Comparison of ENCODE assay signal across 11 mouse cellular contexts in genomic region chr1:121087124-121087887, GRCm38 (mm10).
DNase-seq lines count a peak whose midpoint lies in the region; ATAC-seq and TF ChIP-seq lines count a peak whose summit lies in the region.
"Had no signal": no experiment of that assay in that cellular context is flagged by ENCODE, and none has a peak within 500 bp of the region (broad histone marks: within the 10 kb centered on the region; RNA-seq: fewer than 3 reads in every experiment).

No protein-coding gene starts in this region.

- WGBS in liver, adult 2 months = 31% methylated on average over 7 of the region's 7 CpGs
- 42% methylated on average over 7 of the region's 7 CpGs for WGBS in liver, embryonic 12.5 days (ENCODE audit: insufficient replicate concordance)
- WGBS in embryonic facial prominence, embryonic 10.5 days = 28% methylated on average over 7 of the region's 7 CpGs
- WGBS in hindbrain, postnatal 0 days = 19% methylated on average over 7 of the region's 7 CpGs
- WGBS in neural tube, embryonic 11.5 days = 16% methylated on average over 7 of the region's 7 CpGs

- H3K79me2 ChIP-seq in liver, adult 2 months (ENCODE audit: control insufficient read depth, insufficient read depth, low read length) = no peaks in the 10 kb centered on the region

- H3K27me3 ChIP-seq in liver, adult 2 months (ENCODE audit: control insufficient read depth, insufficient read depth, low read length) = no peaks in the 10 kb centered on the region
- H3K27me3 ChIP-seq in liver, embryonic 12.5 days (replicated peaks) = no peaks in the 10 kb centered on the region
- H3K27me3 ChIP-seq in embryonic facial prominence, embryonic 10.5 days (replicated peaks; ENCODE audit: low read depth, poor library complexity, severe bottlenecking) = 0 out of 2 replicates have a peak, but pooled peaks cover 5% of the 10 kb centered on the region
- H3K27me3 ChIP-seq in hindbrain, postnatal 0 days (ENCODE audit: insufficient read depth, low read length) = no peaks in the 10 kb centered on the region
- H3K27me3 ChIP-seq in neural tube, embryonic 11.5 days (ENCODE audit: control insufficient read depth, insufficient read depth, low read length) = no peaks in the 10 kb centered on the region
- H3K27me3 ChIP-seq: embryonic facial prominence, embryonic 12.5 days had no signal

- H3K36me3 ChIP-seq in liver, adult 2 months (ENCODE audit: control insufficient read depth, insufficient read depth, low read length) = no peaks in the 10 kb centered on the region
- H3K36me3 ChIP-seq in liver, embryonic 12.5 days = no peaks in the 10 kb centered on the region
- H3K36me3 ChIP-seq in embryonic facial prominence, embryonic 10.5 days (replicated peaks) = no peaks in the 10 kb centered on the region
- no peaks in the 10 kb centered on the region for H3K36me3 ChIP-seq in hindbrain, postnatal 0 days (ENCODE audit: insufficient read depth, low read length)
- no peaks in the 10 kb centered on the region for H3K36me3 ChIP-seq in neural tube, embryonic 11.5 days (ENCODE audit: control insufficient read depth, insufficient read depth, low read length)
- H3K36me3 ChIP-seq: embryonic facial prominence, embryonic 12.5 days had no signal

- ATAC-seq in liver, embryonic 12.5 days = no peak
- peak; percentile 90 for ATAC-seq in hindbrain, postnatal 0 days
- ATAC-seq in neural tube, embryonic 11.5 days (ENCODE audit: insufficient read depth, low FRiP score, low TSS enrichment) = peak; percentile 86
- ATAC-seq: Patski had no signal

- no peak overlapping the region for H3K4me2 ChIP-seq in liver, embryonic 12.5 days
- H3K4me2 ChIP-seq in hindbrain, postnatal 0 days (ENCODE audit: low read depth, low read length) = peak overlapping the region; percentile 36
- peak overlapping the region; percentile 19; the same call in 1 of the 2 replicates for H3K4me2 ChIP-seq in neural tube, embryonic 11.5 days (ENCODE audit: low read depth)
- H3K4me2 ChIP-seq: embryonic facial prominence, embryonic 12.5 days; liver, embryonic 11.5 days had no signal

- no peaks in the 10 kb centered on the region for H3K4me1 ChIP-seq in liver, adult 2 months (ENCODE audit: control insufficient read depth, insufficient read depth, low read length)
- H3K4me1 ChIP-seq in liver, embryonic 12.5 days = no peaks in the 10 kb centered on the region
- peaks cover 18% of the 10 kb centered on the region for H3K4me1 ChIP-seq in embryonic facial prominence, embryonic 10.5 days
- 0 out of 2 replicates have a peak, but pooled peaks cover 5% of the 10 kb centered on the region for H3K4me1 ChIP-seq in hindbrain, postnatal 0 days (ENCODE audit: insufficient read depth, low read length)
- H3K4me1 ChIP-seq in neural tube, embryonic 11.5 days (ENCODE audit: control insufficient read depth, insufficient read depth, low read length) = no peaks in the 10 kb centered on the region

- TF ChIP-seq POLR2A in liver, adult 2 months (IDR thresholded peaks at IDR 0.05; ENCODE audit: extremely low read depth, insufficient read depth, low read length) = no peak

- no peak overlapping the region for H3K27ac ChIP-seq in liver, adult 2 months (replicated peaks; ENCODE audit: insufficient read depth, low read depth, low read length)
- H3K27ac ChIP-seq in liver, embryonic 12.5 days = no peak overlapping the region
- H3K27ac ChIP-seq in embryonic facial prominence, embryonic 10.5 days (replicated peaks) = peak overlapping the region; percentile 40; the same call in 1 of the 2 replicates
- H3K27ac ChIP-seq in hindbrain, postnatal 0 days = peak overlapping the region; percentile 54; the same call in 1 of the 2 replicates
- 0 out of 2 replicates have a peak overlapping the region, but pooled peaks have one; percentile 54 for H3K27ac ChIP-seq in neural tube, embryonic 11.5 days (ENCODE audit: low read depth, low read length)
- H3K27ac ChIP-seq: embryonic facial prominence, embryonic 12.5 days had no signal

- H3K4me3 ChIP-seq in liver, adult 2 months (ENCODE audit: insufficient read depth, low read depth, low read length) = no peak overlapping the region
- no peak overlapping the region for H3K4me3 ChIP-seq in liver, embryonic 12.5 days
- no peak overlapping the region for H3K4me3 ChIP-seq in embryonic facial prominence, embryonic 10.5 days
- no peak overlapping the region for H3K4me3 ChIP-seq in hindbrain, postnatal 0 days (ENCODE audit: low read length)
- H3K4me3 ChIP-seq in neural tube, embryonic 11.5 days (ENCODE audit: low read depth, low read length) = no peak overlapping the region
- H3K4me3 ChIP-seq: embryonic facial prominence, embryonic 12.5 days had no signal

- H3K9me3 ChIP-seq in liver, embryonic 12.5 days (replicated peaks) = no peaks in the 10 kb centered on the region
- H3K9me3 ChIP-seq in embryonic facial prominence, embryonic 10.5 days = no peaks in the 10 kb centered on the region
- no peaks in the 10 kb centered on the region for H3K9me3 ChIP-seq in hindbrain, postnatal 0 days (ENCODE audit: low read length)
- no peaks in the 10 kb centered on the region for H3K9me3 ChIP-seq in neural tube, embryonic 11.5 days (ENCODE audit: control insufficient read depth, low read length)
- H3K9me3 ChIP-seq: embryonic facial prominence, embryonic 12.5 days had no signal

- TF ChIP-seq CTCF in liver, adult 2 months (IDR thresholded peaks at IDR 0.05; ENCODE audit: low read depth, low read length) = no peak
- TF ChIP-seq CTCF in hindbrain, postnatal 0 days (IDR thresholded peaks at IDR 0.05; ENCODE audit: low read depth) = no peak

- H3K9ac ChIP-seq in liver, adult 2 months (ENCODE audit: low read depth, low read length) = no peak overlapping the region
- H3K9ac ChIP-seq in liver, embryonic 12.5 days = no peak overlapping the region
- H3K9ac ChIP-seq in hindbrain, postnatal 0 days (replicated peaks; ENCODE audit: low read length) = no peak overlapping the region
- no peak overlapping the region for H3K9ac ChIP-seq in neural tube, embryonic 11.5 days (ENCODE audit: low read length)
- H3K9ac ChIP-seq: embryonic facial prominence, embryonic 12.5 days had no signal

- peak; percentile 1 for DNase-seq in liver, adult 2 months (ENCODE audit: extremely low read depth, low read depth, low spot score)
- DNase-seq in embryonic facial prominence, embryonic 10.5 days (ENCODE audit: low spot score) = no peak
- DNase-seq in hindbrain, postnatal 0 days (ENCODE audit: low spot score) = peak; percentile 77
- peak; percentile 40 for DNase-seq in neural tube, embryonic 11.5 days (ENCODE audit: low spot score)
- no peak for DNase-seq in urinary bladder, adult 18-20 months (ENCODE audit: low spot score in 2 of 2)
- no peak for DNase-seq in adipocyte (ENCODE audit: low spot score)
- no peak for DNase-seq in natural killer cell, adult 2 months (ENCODE audit: low spot score in 2 of 2)

Comparison
In these comparisons a context has a peak if more than half of its experiments do, and no peak if none do; other contexts are left out.
1. DNase-seq: peak in liver, adult 2 months (single experiment), hindbrain, postnatal 0 days (single experiment) and neural tube, embryonic 11.5 days (single experiment); none in embryonic facial prominence, embryonic 10.5 days (single experiment), urinary bladder, adult 18-20 months (0 of 2), adipocyte (single experiment) and natural killer cell, adult 2 months (0 of 2).
2. H3K27ac ChIP-seq: peak in embryonic facial prominence, embryonic 10.5 days (single experiment), hindbrain, postnatal 0 days (single experiment) and neural tube, embryonic 11.5 days (single experiment); none in liver, adult 2 months (single experiment) and liver, embryonic 12.5 days (single experiment).